Mouse (Mus musculus) neural tube, embryonic 11.5 days (tissue): ENCODE measurements at regions not wholly inside any gene's neighbourhood (a gene's known extent, or its start where the extent isn't known, plus 50 kb on each side); places are given as distances from the start of the nearest gene placed in this dataset.
A peak's percentile ranks its signal among the peaks of the same experiment; 100 is the strongest.

Experiments
- ATAC-seq: fragments of 200-750 bp; cut with Nextera tagmentation; 2 replicates; pipeline ENCODE4 v1.8.0; 2017; ENCODE audit warnings: moderate number of reproducible peaks, mild to moderate bottlenecking, moderate TSS enrichment, moderate library complexity; ENCODE audit not compliant: insufficient read depth, low FRiP score, low TSS enrichment
- DNase-seq: peaks from one replicate; pipeline ENCODE4 v3.0.0-alpha.2; 2015; ENCODE audit warnings: low spot score
- H3K27ac ChIP-seq: fragments of 300-500 bp; sonication (generic); 2 replicates; pipeline ENCODE4 v1.5.1; 2014; ENCODE audit warnings: low read depth, mild to moderate bottlenecking, low read length
- H3K27me3 ChIP-seq: fragments of 300-500 bp; sonication (generic); 2 replicates; pipeline ENCODE4 v1.6.1; 2014; ENCODE audit warnings: mild to moderate bottlenecking, low read length, mixed read lengths; ENCODE audit not compliant: control insufficient read depth, insufficient read depth
- H3K36me3 ChIP-seq: fragments of 300-500 bp; sonication (generic); 2 replicates; pipeline ENCODE4 v1.6.1; 2014; ENCODE audit warnings: mild to moderate bottlenecking, low read length, moderate library complexity, mixed read lengths; ENCODE audit not compliant: control insufficient read depth, insufficient read depth
- H3K4me1 ChIP-seq: fragments of 300-500 bp; sonication (generic); 2 replicates; pipeline ENCODE4 v1.6.1; 2014; ENCODE audit warnings: low read length, mixed read lengths; ENCODE audit not compliant: control insufficient read depth, insufficient read depth
- H3K4me2 ChIP-seq: fragments of 300-500 bp; sonication (generic); 2 replicates; pipeline ENCODE4 v1.6.1; 2014; ENCODE audit warnings: low read depth, mild to moderate bottlenecking, moderate library complexity
- H3K4me3 ChIP-seq: fragments of 300-500 bp; sonication (generic); 2 replicates; pipeline ENCODE4 v1.5.1; 2014; ENCODE audit warnings: low read depth, low read length
- H3K9ac ChIP-seq: fragments of 300-500 bp; sonication (generic); 2 replicates; pipeline ENCODE4 v1.6.1; 2014; ENCODE audit warnings: mild to moderate bottlenecking, low read length
- H3K9me3 ChIP-seq: fragments of 300-500 bp; sonication (generic); 2 replicates; pipeline ENCODE4 v1.6.1; 2016; ENCODE audit warnings: low read length; ENCODE audit not compliant: control insufficient read depth
- WGBS: fragments of 180-500 bp; shearing (Covaris S2); extraction: QIAGEN DNeasy Blood & Tissue Kit; methylation state at CpG from one replicate; pipeline ENCODE4 v1.1.7; 2014; 5-methylcytosine and 5-hydroxymethylcytosine counted together

GRCm38 (mm10) chr7:129441085-129441617, 150.5 kb upstream of the Wdr11 start:
- no peaks in the 10 kb centered on the region for H3K4me1 ChIP-seq
- DNase-seq: no peak
- 25% methylated on average over 4 of the region's 4 CpGs for WGBS
- no peaks in the 10 kb centered on the region for H3K27me3 ChIP-seq
- no peaks in the 10 kb centered on the region for H3K9me3 ChIP-seq
- H3K9ac ChIP-seq: no peak overlapping the region
- no peaks in the 10 kb centered on the region for H3K36me3 ChIP-seq
- no peak for ATAC-seq
- no peak overlapping the region for H3K4me2 ChIP-seq
- H3K27ac ChIP-seq: no peak overlapping the region
- no peak overlapping the region for H3K4me3 ChIP-seq

GRCm38 (mm10) chr7:129469496-129469895, 122.2 kb upstream of the Wdr11 start:
- ATAC-seq: no peak
- Histone ChIP-seq H3K4me3 (no peak overlapping the region), H3K27me3 (no peaks in the 10 kb centered on the region), H3K4me2 (no peak overlapping the region), H3K36me3 (no peaks in the 10 kb centered on the region), H3K4me1 (no peaks in the 10 kb centered on the region), H3K27ac (no peak overlapping the region), H3K9me3 (no peaks in the 10 kb centered on the region), H3K9ac (no peak overlapping the region)
- 10% methylated on average over 3 of the region's 3 CpGs for WGBS
- peak; percentile 68 for DNase-seq

- no peaks in the 10 kb centered on the region for H3K4me1 ChIP-seq
- no peak overlapping the region for H3K27ac ChIP-seq
- no peak overlapping the region for H3K4me3 ChIP-seq
- ATAC-seq (no peak), DNase-seq (no peak)
- no peak overlapping the region for H3K4me2 ChIP-seq
- H3K9ac ChIP-seq: no peak overlapping the region
- H3K9me3 ChIP-seq: no peaks in the 10 kb centered on the region
- whole genome bisulfite sequencing: 89% methylated on average over 5 of the region's 5 CpGs
- H3K36me3 ChIP-seq: no peaks in the 10 kb centered on the region
- no peaks in the 10 kb centered on the region for H3K27me3 ChIP-seq
These were observed 107.9 kb upstream of the Wdr11 start for GRCm38 (mm10) chr7:129483736-129484135.

GRCm38 (mm10) chr7:129506894-129507293, 84.8 kb upstream of the Wdr11 start:
- Histone ChIP-seq H3K27ac (no peak overlapping the region), H3K27me3 (no peaks in the 10 kb centered on the region), H3K4me1 (no peaks in the 10 kb centered on the region), H3K4me3 (no peak overlapping the region), H3K9me3 (no peaks in the 10 kb centered on the region), H3K4me2 (no peak overlapping the region), H3K9ac (no peak overlapping the region), H3K36me3 (no peaks in the 10 kb centered on the region)
- DNase-seq (no peak), ATAC-seq (no peak)
- WGBS: 31% methylated on average over 2 of the region's 2 CpGs

GRCm38 (mm10) chr7:129509631-129510132, 82.0 kb upstream of the Wdr11 start:
- Histone ChIP-seq H3K36me3 (no peaks in the 10 kb centered on the region), H3K4me2 (no peak overlapping the region), H3K27ac (no peak overlapping the region), H3K4me3 (no peak overlapping the region), H3K9ac (no peak overlapping the region), H3K9me3 (no peaks in the 10 kb centered on the region), H3K27me3 (no peaks in the 10 kb centered on the region), H3K4me1 (no peaks in the 10 kb centered on the region)
- DNase-seq (no peak), ATAC-seq (no peak)
- 58% methylated on average over 10 of the region's 10 CpGs for WGBS

GRCm38 (mm10) chr7:129514619-129515018, 77.0 kb upstream of the Wdr11 start:
- no peak for ATAC-seq
- no peaks in the 10 kb centered on the region for H3K27me3 ChIP-seq
- no peaks in the 10 kb centered on the region for H3K36me3 ChIP-seq
- no peak overlapping the region for H3K27ac ChIP-seq
- no peak for DNase-seq
- H3K4me1 ChIP-seq: no peaks in the 10 kb centered on the region
- no peak overlapping the region for H3K4me2 ChIP-seq
- H3K9ac ChIP-seq: no peak overlapping the region
- no peak overlapping the region for H3K4me3 ChIP-seq
- H3K9me3 ChIP-seq: no peaks in the 10 kb centered on the region; the same call in 1 of the 2 replicates
- WGBS: 64% methylated on average over 7 of the region's 7 CpGs

GRCm38 (mm10) chr7:129524369-129524915, 67.2 kb upstream of the Wdr11 start:
- Histone ChIP-seq H3K9me3 (no peaks in the 10 kb centered on the region; the same call in 1 of the 2 replicates), H3K9ac (no peak overlapping the region), H3K4me3 (no peak overlapping the region), H3K4me2 (no peak overlapping the region), H3K36me3 (no peaks in the 10 kb centered on the region), H3K4me1 (no peaks in the 10 kb centered on the region), H3K27me3 (no peaks in the 10 kb centered on the region), H3K27ac (no peak overlapping the region)
- WGBS: 88% methylated on average over 1 of the region's 1 CpGs
- ATAC-seq (no peak), DNase-seq (no peak)

- ATAC-seq (no peak), DNase-seq (peak; percentile 27)
- Histone ChIP-seq H3K36me3 (no peaks in the 10 kb centered on the region), H3K9ac (no peak overlapping the region), H3K27ac (no peak overlapping the region), H3K27me3 (no peaks in the 10 kb centered on the region), H3K4me3 (no peak overlapping the region), H3K4me1 (no peaks in the 10 kb centered on the region), H3K9me3 (no peaks in the 10 kb centered on the region), H3K4me2 (no peak overlapping the region)
- 45% methylated on average over 3 of the region's 3 CpGs for WGBS
These were observed 65.7 kb upstream of the Wdr11 start for GRCm38 (mm10) chr7:129525985-129526384.

GRCm38 (mm10) chr7:129528263-129528662, 63.4 kb upstream of the Wdr11 start:
- H3K36me3 ChIP-seq: no peaks in the 10 kb centered on the region
- ATAC-seq: no peak
- H3K4me2 ChIP-seq: no peak overlapping the region
- no peak for DNase-seq
- H3K4me1 ChIP-seq: no peaks in the 10 kb centered on the region
- no peaks in the 10 kb centered on the region for H3K27me3 ChIP-seq
- no peaks in the 10 kb centered on the region for H3K9me3 ChIP-seq
- H3K4me3 ChIP-seq: no peak overlapping the region
- no peak overlapping the region for H3K27ac ChIP-seq
- no peak overlapping the region for H3K9ac ChIP-seq
- WGBS: 66% methylated on average over 6 of the region's 6 CpGs
